Mouse (Mus musculus): ENCODE data around the gene Nek9.

Nek9 gene

DNA sequence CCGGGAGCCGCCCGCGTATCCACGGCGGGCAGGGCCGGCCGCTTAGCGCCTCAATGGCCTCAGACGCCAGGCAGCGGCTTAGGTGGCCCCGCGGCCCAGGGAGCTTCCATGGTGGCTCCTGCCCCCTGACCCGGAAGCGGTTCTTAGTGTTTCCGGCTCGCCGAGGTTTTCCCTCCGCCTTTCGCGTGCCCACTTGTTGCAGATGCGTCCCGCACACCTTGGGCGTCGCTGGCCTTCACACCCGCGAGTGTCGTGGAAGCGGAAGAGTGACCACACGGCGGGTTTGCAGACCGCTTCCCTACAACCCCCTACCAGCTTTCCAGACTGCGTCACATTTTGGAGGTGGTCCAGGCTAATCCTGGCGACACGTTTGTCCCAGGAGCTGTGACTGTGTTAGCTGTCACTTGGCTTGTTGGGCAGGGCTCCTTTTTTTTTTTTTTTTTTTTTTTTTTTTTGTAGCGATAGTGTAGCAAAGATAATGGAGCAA is at the start of gene Nek9:
Gene Nek9, minus strand, starts transcription at position 120 of the 487 bp plus-strand sequence.
- in situ Hi-C loops (cut with MboI, MseI): no loop called here

DNA sequence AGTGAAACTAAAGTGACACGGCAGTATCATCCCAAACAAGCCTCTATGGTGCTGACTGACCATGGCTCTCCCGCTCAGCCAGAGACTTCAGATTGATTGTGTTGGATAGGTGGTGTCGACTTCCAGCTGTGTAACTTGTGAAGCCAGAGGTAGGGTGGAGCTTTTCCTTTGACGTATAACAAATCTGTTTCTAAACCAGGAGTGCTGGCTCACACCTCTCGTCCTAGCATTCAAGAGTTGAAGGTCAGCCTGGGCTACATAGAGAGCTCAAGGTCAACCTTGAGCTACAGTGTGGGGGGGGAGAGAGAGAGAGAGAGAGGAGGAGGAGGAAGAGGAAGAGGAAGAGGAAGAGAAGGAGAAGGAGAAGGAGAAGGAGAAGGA is 46.8 kb upstream of the Nek9 start:
- in situ Hi-C loops (cut with MboI, MseI): no loop called here

- in situ Hi-C loops (cut with MboI, MseI): no loop called here
These were observed 46.3 kb upstream of the Nek9 start for GRCm38 (mm10) chr12:85385329-85385994.

- in situ Hi-C loops (cut with MboI, MseI): no loop called here
These were observed 43.9 kb upstream of the Nek9 start for GRCm38 (mm10) chr12:85382761-85383680.

GRCm38 (mm10) chr12:85381570-85381969 is 42.4 kb upstream of the Nek9 start:
- in situ Hi-C loops (cut with MboI, MseI): no loop called here

DNA sequence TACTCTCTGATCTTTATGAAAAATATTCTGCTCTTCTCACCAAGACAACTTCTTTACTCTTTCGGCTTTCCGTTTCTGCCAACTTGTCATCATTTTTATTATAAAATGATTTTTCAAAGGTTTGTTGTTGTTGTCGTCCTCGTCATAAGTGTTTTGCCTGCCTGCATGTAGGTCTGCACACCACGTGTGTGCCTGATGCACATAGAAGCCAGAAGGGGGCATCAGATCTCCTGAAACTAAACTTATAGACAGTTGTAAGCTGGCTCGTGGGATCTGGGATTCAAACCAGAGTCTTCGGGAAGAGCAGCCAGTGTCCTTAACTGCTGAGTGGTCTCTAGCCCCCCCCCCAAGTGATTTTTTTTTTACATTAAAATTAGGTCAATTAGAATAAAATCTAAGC is 41.8 kb upstream of the Nek9 start:
- in situ Hi-C loops (cut with MboI, MseI): no loop called here

DNA sequence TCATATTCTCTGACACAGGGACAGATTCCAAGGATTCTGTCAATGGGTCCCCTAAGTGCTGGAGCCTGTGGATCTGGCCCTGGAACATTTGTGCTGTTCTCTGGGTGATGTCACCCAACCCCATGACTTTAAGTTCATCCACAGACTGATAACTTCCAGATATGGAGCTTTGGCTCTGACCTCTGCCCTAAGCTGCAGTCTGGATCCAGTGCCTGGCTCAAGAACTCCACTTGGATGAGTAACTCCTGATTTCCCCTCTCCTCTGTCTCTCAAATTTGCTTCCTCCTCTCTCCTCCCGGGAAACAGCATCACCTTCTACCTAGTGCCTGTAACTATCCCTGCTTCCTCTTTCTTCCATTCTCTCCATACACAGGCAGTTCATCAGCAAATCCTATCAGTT is 41.1 kb upstream of the Nek9 start:
- in situ Hi-C loops (cut with MboI, MseI): no loop called here

DNA sequence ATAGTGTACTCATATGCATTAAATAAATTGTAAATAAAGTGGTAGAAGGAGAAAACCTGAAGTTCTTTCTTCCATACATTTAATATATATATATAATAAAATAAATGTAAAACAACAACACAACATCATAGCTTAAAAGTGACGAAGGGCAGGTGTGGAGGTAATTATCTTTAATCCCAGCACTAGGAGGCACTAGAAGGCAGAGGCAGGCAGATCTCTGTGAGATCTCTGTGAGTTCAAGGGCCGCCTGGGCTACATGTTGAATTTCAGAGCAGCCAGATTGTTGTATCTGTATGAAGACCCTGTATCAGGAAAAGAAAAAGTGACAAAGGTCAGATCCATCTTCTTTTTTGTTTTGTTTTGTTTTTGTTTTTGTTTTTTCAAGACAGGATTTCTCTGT is 39.1 kb upstream of the Nek9 start:
- in situ Hi-C loops (cut with MboI, MseI): no loop called here

- in situ Hi-C loops (cut with MboI, MseI): loop anchor here (5.0 kb wide), 1 partner anchor 98 kb away; the partner anchor contains the start of gene Fos
These were observed 35.6 kb upstream of the Nek9 start, which contains the start of gene Tmed10 for GRCm38 (mm10) chr12:85374561-85375272. TSS of gene Tmed10 (minus strand) at chr12:85374847.

GRCm38 (mm10) chr12:85373591-85374560 is 34.7 kb upstream of the Nek9 start:
- in situ Hi-C loops (cut with MboI, MseI): loop anchor here (5.0 kb wide), 1 partner anchor 98 kb away; the partner anchor contains the start of gene Fos

- in situ Hi-C loops (cut with MboI, MseI): loop anchor here (5.0 kb wide), 1 partner anchor 100 kb away; the partner anchor contains the start of gene Fos
These were observed 33.0 kb upstream of the Nek9 start for GRCm38 (mm10) chr12:85372068-85372665.

DNA sequence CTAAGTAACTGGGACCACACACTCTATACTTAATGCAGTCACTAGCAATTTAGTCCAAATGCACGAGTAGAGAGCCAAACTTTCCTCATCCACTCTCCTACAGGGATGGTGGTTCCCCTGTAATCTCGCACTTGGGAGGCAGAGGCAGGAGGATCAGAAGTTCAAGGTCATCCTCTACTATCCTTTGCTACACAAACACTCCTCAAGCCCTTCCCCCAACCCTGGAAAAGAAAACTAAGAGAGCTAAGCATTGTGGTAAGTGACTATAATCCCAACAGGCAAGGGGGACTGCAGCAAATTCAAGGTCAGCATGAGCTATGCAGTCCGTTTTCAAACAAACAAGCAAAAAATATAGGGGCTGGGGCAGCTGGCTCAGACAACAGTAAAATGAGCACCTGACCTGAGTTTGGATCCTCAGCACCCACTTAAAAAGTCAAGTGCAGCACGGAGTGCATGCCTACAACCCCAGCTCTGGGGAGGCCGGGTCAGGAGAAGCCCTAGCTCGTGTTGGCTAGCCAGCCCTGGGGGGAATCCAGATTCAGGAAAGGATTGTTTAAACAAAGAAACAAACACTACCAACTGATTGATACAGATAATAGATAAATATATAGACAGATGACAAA is 29.4 kb upstream of the Nek9 start:
- in situ Hi-C loops (cut with MboI, MseI): no loop called here

- in situ Hi-C loops (cut with MboI, MseI): no loop called here
These were observed 27.1 kb upstream of the Nek9 start for GRCm38 (mm10) chr12:85366271-85366670.

DNA sequence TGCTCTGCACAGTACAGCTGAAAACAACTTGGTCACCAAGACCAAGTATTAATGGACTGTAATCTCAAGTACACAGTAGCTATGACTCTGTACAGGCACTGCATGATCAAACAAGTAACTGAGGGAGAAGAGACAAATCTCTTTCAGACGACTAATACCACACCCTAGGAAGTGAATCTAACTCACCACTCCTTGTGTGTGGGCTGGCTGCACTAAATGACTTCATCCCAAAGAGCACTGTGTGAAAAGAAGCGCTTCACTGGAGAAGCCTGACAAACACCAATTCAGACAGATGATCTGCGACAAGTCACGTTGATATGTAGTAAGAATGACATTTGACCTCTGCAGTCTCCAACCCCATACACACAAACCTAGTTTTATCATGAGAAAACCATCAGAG is 23.3 kb upstream of the Nek9 start:
- in situ Hi-C loops (cut with MboI, MseI): no loop called here

DNA sequence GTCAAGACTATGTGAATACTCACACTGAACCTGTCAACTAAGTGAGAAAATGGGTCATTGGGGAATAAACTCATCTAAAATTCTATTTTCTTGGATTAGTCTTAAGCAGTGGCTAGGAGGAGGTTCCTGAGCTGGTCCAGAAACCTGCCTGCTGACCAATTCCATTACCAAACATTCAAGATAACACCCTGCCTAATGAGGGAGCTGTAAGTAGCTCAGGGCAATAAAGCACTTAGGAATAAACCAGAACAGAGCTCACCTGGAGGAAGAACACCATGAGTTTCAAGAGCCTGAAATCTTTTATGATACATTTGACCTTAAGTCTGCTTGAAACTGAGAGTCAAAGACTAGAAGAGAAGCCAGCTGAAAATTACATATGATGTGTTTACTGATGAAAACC is 22.4 kb upstream of the Nek9 start:
- in situ Hi-C loops (cut with MboI, MseI): no loop called here

DNA sequence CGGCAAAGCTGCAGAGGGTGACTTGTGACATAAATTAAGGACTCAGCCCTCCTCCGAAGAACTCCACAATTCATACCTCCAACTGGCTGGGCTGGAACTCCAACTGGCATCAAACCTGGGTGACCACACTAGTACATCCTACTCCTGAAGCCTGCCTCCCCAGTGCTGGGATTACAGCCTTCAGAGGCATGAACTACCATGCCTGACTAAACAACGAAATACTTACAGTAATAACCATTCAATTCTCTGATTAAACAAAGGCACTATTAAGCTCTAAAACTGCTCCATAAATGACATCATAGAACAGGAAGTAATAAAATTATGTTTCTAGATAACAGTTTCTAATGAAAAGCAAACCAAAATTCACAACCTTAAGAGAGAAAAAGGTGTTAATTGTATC is 22.0 kb upstream of the Nek9 start:
- in situ Hi-C loops (cut with MboI, MseI): no loop called here

DNA sequence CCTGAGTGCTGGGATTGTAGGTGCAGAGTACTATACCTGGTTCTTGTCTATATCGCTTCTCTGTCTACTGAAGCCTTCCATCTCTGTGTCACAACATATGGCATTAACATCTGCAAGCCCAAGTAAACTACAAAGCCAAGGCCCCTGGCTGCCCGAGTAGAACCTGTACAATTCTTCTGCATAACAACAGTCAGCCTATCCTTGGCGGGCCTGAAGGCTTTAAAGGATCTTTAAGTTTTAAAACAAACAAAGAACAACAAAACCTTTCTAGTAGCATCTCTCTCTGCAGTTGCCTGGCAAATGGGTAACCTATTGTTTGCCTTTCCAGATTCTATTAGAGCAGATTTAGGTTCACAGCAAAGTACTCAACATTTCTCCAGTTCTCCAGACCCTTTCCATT is 14.9 kb upstream of the Nek9 start:
- in situ Hi-C loops (cut with MboI, MseI): no loop called here

DNA sequence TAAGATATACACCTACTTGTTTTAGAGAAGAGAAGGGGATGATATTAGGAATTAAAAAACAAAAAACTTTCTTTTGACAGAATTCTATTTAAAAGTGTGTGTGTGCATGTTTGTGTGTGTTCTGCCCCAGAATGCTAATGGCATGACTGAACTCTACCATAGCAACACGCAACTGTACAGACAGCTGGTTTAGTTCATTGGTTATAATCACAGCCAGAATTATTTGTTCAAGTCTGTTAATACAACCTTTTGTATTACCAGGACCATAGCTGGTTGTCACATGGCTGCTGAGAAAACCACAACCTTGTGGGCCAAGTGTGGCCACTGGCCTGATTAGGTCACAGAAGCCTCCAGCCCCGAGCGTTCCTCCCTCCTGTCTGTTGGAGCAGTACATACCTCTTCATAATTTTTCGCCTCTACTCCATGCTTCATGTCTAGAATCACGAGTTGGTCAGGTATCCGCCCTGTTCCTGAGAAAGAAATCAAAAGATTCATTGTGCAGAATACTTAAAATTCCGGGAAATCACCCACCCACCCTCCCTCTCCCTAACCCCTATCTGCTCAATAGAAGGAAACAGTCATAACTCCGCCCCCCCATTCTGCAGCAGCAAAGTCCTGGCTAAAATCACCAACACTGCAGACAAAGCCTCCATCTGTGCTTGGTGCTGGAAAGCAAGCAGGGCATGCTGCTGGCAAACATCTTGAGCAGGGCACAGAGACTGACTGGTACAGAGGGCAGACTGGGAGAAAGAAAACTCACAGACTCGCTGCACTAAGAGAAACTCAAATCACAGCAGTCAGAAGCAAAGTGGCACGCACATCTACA is 11.5 kb upstream of the Nek9 start:
- in situ Hi-C loops (cut with MboI, MseI): no loop called here

- in situ Hi-C loops (cut with MboI, MseI): loop anchor here (10.0 kb wide), 1 partner anchor 306 kb away; no protein-coding TSS in a partner anchor
These were observed 9.2 kb upstream of the Nek9 start for GRCm38 (mm10) chr12:85348338-85348737.
